Mouse (Mus musculus) liver, embryonic 11.5 days (tissue): ENCODE results near the gene Ccdc124. TPM values are rescaled to one million over a fixed set of nuclear protein-coding genes. Genes with fewer than 3 reads are reported as not detected.
A peak's percentile ranks its signal among the peaks of the same experiment; 100 is the strongest.

Experiments
- ATAC-seq: fragments of 200-750 bp; cut with Nextera tagmentation; replicated peaks from 2 replicates; pipeline ENCODE4 v1.8.0; 2017; ENCODE audit warnings: moderate number of reproducible peaks, mild to moderate bottlenecking, moderate TSS enrichment, moderate library complexity; ENCODE audit not compliant: low FRiP score
- DNase-seq: peaks from one replicate; pipeline ENCODE4 v3.0.0-alpha.2; 2017; ENCODE audit warnings: low spot score
- H3K27ac ChIP-seq: fragments of 300-500 bp; sonication (generic); 2 replicates; pipeline ENCODE4 v1.5.1; 2014; ENCODE audit warnings: mild to moderate bottlenecking, low read depth, low read length, control low read depth
- H3K27me3 ChIP-seq: fragments of 300-500 bp; sonication (generic); replicated peaks from 2 replicates; pipeline ENCODE4 v1.6.1; 2014; ENCODE audit warnings: low read length, mixed read lengths; ENCODE audit not compliant: control insufficient read depth, insufficient read depth
- H3K36me3 ChIP-seq: fragments of 300-500 bp; sonication (generic); 2 replicates; pipeline ENCODE4 v1.6.1; 2014; ENCODE audit warnings: mild to moderate bottlenecking, low read length, moderate library complexity, mixed read lengths; ENCODE audit not compliant: control insufficient read depth, insufficient read depth
- H3K4me1 ChIP-seq: fragments of 300-500 bp; sonication (generic); replicated peaks from 2 replicates; pipeline ENCODE4 v1.6.1; 2014; ENCODE audit warnings: low read length, mixed read lengths; ENCODE audit not compliant: control insufficient read depth, insufficient read depth
- H3K4me2 ChIP-seq: fragments of 300-500 bp; sonication (generic); 2 replicates; pipeline ENCODE4 v1.6.1; 2014; ENCODE audit warnings: mild to moderate bottlenecking, control low read depth, moderate library complexity
- H3K4me3 ChIP-seq: fragments of 300-500 bp; sonication (generic); 2 replicates; pipeline ENCODE4 v1.5.1; 2014; ENCODE audit warnings: low read depth, low read length, control low read depth
- H3K9ac ChIP-seq: fragments of 300-500 bp; sonication (generic); 2 replicates; pipeline ENCODE4 v1.6.1; 2014; ENCODE audit warnings: low read depth, low read length, control low read depth
- H3K9me3 ChIP-seq: fragments of 300-500 bp; sonication (generic); 2 replicates; pipeline ENCODE4 v1.6.1; 2016; ENCODE audit warnings: low read length, inconsistent platforms, mixed read lengths; ENCODE audit not compliant: control insufficient read depth
- WGBS: fragments of 180-500 bp; shearing (Covaris S2); extraction: QIAGEN DNeasy Blood & Tissue Kit; methylation state at CpG from one replicate; pipeline ENCODE4 v1.1.7; 2014; 5-methylcytosine and 5-hydroxymethylcytosine counted together
- polyA plus RNA-seq: library from polyadenylated mRNA; unstranded; fragments of >200 nt; fragmentation: Nextera tagmentation; extraction: Ambion mirVana; gene quantifications from 2 replicates; pipeline ENCODE4 v1.2.1, GENCODE M21; 2014

Gene Ccdc124
- polyA plus RNA-seq, 1 experiment from 2014 or later: 112 TPM

GRCm38 (mm10) chr8:70880546-70880945 lies 6.8 kb upstream of the Ccdc124 start:
- no peak overlapping the region for H3K27ac ChIP-seq
- H3K4me2 ChIP-seq: no peak overlapping the region
- H3K4me1 ChIP-seq: peaks cover 6% of the 10 kb centered on the region; the same call in 1 of the 2 replicates
- H3K36me3 ChIP-seq: no peaks in the 10 kb centered on the region
- WGBS: 25% methylated on average over 11 of the region's 11 CpGs
- no peak overlapping the region for H3K4me3 ChIP-seq
- no peak overlapping the region for H3K9ac ChIP-seq
- DNase-seq: no peak
- ATAC-seq: no peak
- H3K9me3 ChIP-seq: no peaks in the 10 kb centered on the region
- no peaks in the 10 kb centered on the region for H3K27me3 ChIP-seq

DNA sequence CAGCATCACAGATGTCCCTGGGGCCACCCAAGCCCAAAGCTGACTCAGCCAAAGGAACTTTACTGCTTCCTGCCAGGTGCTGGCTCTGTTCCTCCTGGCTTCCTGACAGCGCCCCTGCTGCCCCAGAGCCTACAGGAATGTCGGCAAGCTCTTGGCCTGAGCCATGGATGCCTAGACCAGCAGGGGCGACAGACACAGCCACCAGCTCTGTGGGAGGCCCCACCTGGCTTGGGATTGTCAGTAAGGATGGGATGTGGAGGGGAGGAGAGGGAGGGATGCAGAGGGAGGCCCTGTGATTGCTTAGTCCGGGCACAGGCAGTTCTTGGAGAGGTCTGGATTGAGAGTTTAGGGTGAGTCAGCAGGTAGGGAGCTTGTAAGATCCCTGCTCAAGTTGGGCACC lies 6.4 kb upstream of the Ccdc124 start:
- Histone ChIP-seq H3K27me3 (no peaks in the 10 kb centered on the region), H3K4me2 (no peak overlapping the region), H3K36me3 (no peaks in the 10 kb centered on the region), H3K9me3 (no peaks in the 10 kb centered on the region), H3K9ac (no peak overlapping the region), H3K4me1 (peaks cover 6% of the 10 kb centered on the region; the same call in 1 of the 2 replicates), H3K27ac (no peak overlapping the region), H3K4me3 (no peak overlapping the region)
- DNase-seq (no peak), ATAC-seq (no peak)
- WGBS: 17% methylated on average over 4 of the region's 4 CpGs

- Histone ChIP-seq H3K36me3 (no peaks in the 10 kb centered on the region), H3K9me3 (no peaks in the 10 kb centered on the region), H3K4me1 (peaks cover 6% of the 10 kb centered on the region; the same call in 1 of the 2 replicates), H3K4me3 (no peak overlapping the region), H3K27ac (no peak overlapping the region), H3K27me3 (no peaks in the 10 kb centered on the region), H3K4me2 (no peak overlapping the region), H3K9ac (no peak overlapping the region)
- 62% methylated on average over 4 of the region's 4 CpGs for WGBS
- ATAC-seq: no peak
- no peak for DNase-seq
Observed at GRCm38 (mm10) chr8:70879500-70879899, 5.8 kb upstream of the Ccdc124 start.

DNA sequence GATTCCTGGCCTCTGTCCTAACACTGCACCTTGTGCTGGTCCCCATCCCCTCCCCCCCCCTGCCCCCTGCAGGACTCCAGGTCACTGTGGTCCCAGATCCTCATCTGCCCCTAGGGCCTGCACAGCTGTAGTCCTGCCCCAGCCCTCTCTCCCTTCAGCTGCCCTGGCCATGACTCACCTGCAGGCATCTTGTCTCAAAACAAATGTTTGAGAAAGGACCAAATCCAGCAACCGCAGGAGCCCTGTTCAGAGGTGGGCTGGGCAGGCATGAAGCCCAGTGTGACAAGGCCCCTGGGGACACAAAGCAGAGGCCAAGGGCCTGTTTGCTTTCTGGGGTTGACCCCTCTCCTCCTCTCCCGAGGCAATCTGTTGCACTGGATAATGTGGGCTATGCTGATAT lies 4.4 kb upstream of the Ccdc124 start:
- WGBS: 46% methylated on average over 2 of the region's 2 CpGs

GRCm38 (mm10) chr8:70876382-70876781 lies 2.6 kb upstream of the Ccdc124 start:
- Histone ChIP-seq H3K27ac (no peak overlapping the region), H3K9ac (no peak overlapping the region), H3K4me1 (peaks cover 8% of the 10 kb centered on the region; the same call in 1 of the 2 replicates), H3K27me3 (no peaks in the 10 kb centered on the region), H3K4me3 (no peak overlapping the region), H3K36me3 (no peaks in the 10 kb centered on the region), H3K9me3 (no peaks in the 10 kb centered on the region), H3K4me2 (no peak overlapping the region)
- ATAC-seq (no peak), DNase-seq (no peak)
- WGBS: 51% methylated on average over 4 of the region's 4 CpGs

More for the DNA sequence above, 4.4 kb upstream of the Ccdc124 start:
- Histone ChIP-seq H3K4me2 (no peak overlapping the region), H3K4me3 (no peak overlapping the region), H3K9ac (no peak overlapping the region), H3K27ac (no peak overlapping the region), H3K4me1 (peaks cover 6% of the 10 kb centered on the region; the same call in 1 of the 2 replicates), H3K27me3 (no peaks in the 10 kb centered on the region), H3K36me3 (no peaks in the 10 kb centered on the region), H3K9me3 (no peaks in the 10 kb centered on the region)
- DNase-seq (no peak), ATAC-seq (no peak)

DNA sequence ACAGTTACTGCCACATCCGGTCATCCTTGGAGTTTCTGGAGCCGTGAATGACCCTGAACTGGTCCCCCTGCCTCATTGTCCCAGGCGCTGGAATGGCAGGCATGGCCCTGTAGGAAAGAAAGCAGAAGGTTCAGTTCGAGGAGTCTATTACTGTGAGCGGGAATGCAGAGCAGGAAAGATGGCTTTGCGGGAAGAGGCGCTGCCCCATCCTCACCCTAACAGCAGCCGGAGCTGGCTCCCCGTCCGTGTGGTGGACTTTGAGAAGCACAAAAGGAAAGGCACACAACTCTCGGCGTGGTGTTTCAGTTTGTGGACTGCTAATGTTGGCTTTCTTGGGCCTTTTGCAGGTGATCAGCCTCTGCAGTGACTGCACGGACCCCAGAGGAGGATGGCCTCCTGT lies 706 bp upstream of the Ccdc124 start:
- H3K4me2 ChIP-seq: no peak overlapping the region
- no peaks in the 10 kb centered on the region for H3K36me3 ChIP-seq
- H3K27me3 ChIP-seq: no peaks in the 10 kb centered on the region
- no peaks in the 10 kb centered on the region for H3K9me3 ChIP-seq
- H3K27ac ChIP-seq: no peak overlapping the region
- ATAC-seq (no peak), DNase-seq (no peak)
- H3K4me3 ChIP-seq: no peak overlapping the region
- H3K9ac ChIP-seq: no peak overlapping the region; the same call in 1 of the 2 replicates
- 88% methylated on average over 13 of the region's 13 CpGs for WGBS
- peaks cover 8% of the 10 kb centered on the region for H3K4me1 ChIP-seq

DNA sequence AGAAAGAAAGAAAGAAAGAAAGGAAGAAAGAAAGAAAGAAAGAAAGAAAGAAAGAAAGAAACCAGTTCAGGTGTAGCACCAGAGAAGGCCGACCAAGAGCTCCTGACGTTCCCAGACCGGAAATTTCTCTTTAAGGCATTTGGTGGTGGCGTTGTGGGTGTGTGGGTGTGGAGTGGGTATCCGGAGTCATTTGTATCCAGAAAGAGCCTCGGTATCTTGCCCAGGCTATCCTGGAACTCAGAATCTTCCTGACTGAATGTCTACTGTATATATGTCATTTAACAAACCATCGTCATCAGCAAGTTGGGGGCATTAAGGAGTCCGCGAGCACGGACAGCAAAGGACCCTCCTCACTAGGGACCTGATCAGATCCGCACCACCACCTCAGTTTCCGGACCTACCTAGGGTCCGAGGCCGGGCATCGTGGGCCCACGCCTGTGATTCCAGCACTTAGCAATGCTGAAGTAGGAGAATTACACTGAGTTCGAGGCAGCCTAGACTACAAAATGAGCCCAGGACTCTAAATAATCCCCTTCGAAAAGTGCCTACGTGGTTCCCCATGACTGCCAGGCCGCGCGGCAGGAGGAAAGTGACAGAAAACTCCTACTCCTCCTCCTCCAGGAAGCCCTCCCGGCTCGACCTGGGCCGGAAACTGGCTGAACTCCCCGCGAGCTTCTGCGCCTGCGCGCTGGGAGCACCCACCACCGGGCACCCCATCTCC lies 932 bp downstream of the Ccdc124 start:
- H3K27me3 ChIP-seq: no peaks in the 10 kb centered on the region
- H3K9ac ChIP-seq: peak overlapping the region; percentile 76
- 3% methylated on average over 31 of the region's 31 CpGs for WGBS
- H3K4me1 ChIP-seq: peaks cover 23% of the 10 kb centered on the region
- peak overlapping the region; percentile 93 for H3K4me2 ChIP-seq
- no peak for DNase-seq
- H3K4me3 ChIP-seq: peak overlapping the region; percentile 87
- no peak for ATAC-seq
- no peaks in the 10 kb centered on the region; the same call in 1 of the 2 replicates for H3K36me3 ChIP-seq
- peak overlapping the region; percentile 75 for H3K27ac ChIP-seq
- no peaks in the 10 kb centered on the region for H3K9me3 ChIP-seq

DNA sequence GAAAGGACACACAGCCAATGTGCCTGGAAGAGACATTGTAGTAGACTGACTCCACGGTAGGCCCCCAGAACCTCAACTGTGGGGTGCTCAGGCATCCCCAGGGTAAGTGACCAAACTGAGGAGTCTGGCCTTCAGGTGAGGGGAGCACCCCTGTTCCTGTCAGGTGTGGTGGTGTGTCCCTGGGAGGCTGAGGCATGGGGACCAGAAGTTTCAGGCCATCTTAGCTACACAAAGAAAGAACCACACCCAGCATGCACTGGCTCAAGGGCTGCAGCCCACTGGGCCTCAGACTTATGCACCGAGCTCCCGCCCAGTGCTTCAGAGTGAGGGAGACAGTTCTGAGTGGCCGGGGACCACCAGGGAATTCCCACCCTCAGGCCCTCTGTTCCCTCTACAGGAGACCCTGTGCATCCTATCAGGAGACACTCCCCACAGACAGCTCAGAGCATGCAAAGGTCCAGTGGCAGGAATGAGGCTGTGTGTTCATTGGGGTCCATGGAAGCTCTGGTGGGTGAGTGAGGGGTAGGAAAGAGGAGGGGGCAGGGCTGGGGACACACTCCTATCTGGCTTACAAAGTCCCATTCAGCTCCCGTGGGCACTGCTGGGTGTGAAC lies 2.4 kb downstream of the Ccdc124 start:
- H3K4me3 ChIP-seq: no peak overlapping the region
- H3K4me1 ChIP-seq: peaks cover 26% of the 10 kb centered on the region
- H3K36me3 ChIP-seq: no peaks in the 10 kb centered on the region; the same call in 1 of the 2 replicates
- no peak for ATAC-seq
- no peak overlapping the region for H3K9ac ChIP-seq
- no peaks in the 10 kb centered on the region for H3K27me3 ChIP-seq
- H3K27ac ChIP-seq: no peak overlapping the region
- H3K4me2 ChIP-seq: no peak overlapping the region; the same call in 1 of the 2 replicates
- WGBS: 82% methylated on average over 5 of the region's 5 CpGs
- no peaks in the 10 kb centered on the region for H3K9me3 ChIP-seq
- no peak for DNase-seq
